Mouse (Mus musculus): Measurements from ENCODE around the gene Cyth2.
A peak's percentile ranks its signal among the peaks of the same experiment; 100 is the strongest.

Cyth2 gene

DNA sequence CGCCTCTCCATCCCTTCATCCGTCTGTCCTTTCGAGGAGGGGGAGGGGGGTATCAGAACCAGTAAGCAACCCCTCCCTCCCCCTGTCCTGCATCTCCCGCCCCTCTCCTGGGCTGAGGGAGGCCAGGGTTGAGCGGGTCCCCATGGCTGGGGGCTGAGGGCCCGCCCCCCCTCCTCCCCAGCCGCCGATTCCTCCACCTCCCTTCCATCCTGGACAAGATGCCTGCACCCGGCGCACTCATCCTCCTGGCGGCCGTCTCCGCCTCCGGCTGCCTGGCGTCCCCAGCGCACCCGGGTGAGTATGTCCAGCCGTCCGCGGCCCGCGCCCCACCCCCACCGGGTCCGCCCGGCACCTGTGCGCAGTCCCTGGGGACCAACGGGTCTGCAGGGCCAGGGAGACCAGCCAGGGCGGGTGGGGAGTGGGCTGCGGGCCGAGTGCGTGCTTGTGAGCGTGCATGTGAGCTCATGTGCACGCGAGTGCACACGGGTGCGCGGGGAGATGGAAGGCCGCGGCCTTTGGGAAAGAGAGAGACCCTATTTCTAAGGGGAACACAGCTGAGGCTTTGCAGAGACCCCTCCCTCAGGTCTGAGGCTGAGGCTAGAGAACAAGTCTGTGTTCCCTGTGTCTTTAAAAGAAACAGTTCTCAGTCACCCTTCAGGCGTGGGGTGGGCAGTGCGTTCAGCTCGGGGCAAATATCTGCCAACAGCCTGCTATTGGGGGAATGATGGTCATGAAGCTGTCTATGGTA lies 28.8 kb downstream of the Cyth2 start:
- no peak for DNase-seq (ENCODE audit: low spot score in 2 of 2)

DNA sequence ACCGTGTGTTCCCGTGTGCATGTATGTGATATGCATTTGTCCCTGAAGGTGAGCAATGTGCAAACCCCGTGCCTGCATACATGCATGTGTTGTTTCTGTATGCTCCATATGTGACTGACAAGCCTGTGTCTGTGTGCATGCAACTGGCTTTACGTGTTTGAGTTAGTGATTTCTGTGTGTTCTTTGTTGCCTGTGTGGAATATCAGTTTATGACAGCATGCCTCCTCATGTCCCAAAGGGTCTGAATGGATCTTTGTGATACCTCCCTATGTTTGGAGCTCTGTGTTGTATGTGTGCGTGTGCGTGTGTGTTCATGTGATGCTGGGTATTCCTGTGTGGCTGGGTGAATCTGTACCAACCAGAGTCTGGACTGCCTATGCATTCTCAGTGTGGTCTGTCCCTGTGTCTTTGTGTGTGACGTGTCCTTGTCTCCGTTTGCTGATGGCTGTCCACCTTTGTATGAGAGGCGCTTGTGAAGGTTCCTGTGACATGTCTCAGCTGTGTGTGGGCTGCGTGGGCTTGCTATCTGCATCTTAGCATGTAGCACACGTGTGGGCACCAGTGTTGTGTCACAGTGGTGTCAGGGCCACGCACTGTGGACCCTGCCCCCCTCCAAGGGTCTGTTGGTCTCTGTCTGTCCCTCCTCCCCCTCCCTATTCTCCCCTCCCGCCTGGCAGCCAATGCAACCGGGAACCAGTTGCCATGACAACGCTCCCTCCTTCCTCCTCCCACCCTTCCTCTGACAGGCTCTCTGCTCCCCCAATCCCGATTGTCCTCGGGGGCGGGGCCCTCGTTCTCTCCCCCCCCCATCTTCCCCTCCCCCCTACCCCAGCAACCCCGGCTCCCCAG lies 29.6 kb downstream of the Cyth2 start, which contains the start of gene Sult2b1:
Sult2b1 (minus strand) TSS at position 146 of the 849 bp plus-strand sequence.
- DNase-seq (ENCODE audit: low spot score in 2 of 2), result no peak

DNA sequence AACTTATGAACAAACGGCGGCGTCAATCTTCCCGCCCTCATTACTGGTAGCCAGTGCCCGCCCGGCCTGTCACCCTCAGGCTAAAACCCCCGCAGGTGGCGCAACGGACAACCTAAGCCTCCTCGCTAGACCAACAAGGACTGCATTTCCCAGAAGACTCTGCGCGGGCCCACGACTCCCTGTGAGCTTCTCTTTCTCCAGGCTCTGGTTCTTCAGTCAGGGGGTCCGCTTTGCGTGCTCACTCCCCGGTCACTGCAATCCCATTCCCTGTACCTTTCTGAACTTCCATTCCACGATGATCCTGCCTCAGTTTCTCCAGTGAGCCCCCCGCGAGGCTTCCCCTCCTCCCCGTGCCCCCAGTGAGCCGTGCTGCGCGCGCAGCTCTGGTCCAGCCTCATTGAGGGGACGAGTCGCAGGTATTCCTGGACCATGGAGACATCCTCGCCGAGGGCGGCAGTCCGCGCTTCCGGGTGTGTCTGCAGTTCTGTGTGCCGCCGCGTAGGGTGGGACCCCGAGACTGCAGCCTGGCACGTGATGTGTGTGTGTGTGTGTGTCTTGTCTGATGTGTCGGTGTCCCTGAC lies 30.8 kb downstream of the Cyth2 start, which contains the start of gene Lmtk3:
Lmtk3 (plus strand) TSS at position 228 of the 581 bp plus-strand sequence.
- peak; percentile 66 to 67 for DNase-seq (ENCODE audit: low spot score in 2 of 2)

DNA sequence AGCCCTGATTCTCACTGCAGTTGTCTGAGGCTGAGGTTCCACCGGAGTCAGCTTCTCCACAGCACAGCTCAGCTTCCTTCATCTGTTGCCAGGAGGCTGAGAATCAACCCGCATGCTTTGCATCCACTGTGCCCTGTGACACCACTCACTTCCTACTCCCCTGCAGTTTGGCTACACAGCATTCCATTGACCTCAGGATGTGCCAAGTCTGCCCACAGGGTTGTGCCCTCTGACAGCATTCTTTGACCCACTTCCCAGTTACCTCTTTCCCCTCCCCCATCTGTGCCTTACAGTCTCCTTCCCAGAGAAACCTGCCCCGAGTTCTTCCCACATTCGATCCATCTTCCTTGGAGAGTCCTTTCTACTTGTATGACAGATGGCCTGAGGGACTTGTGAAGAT lies 32.1 kb downstream of the Cyth2 start:
- DNase-seq (ENCODE audit: low spot score in 2 of 2), result no peak

DNA sequence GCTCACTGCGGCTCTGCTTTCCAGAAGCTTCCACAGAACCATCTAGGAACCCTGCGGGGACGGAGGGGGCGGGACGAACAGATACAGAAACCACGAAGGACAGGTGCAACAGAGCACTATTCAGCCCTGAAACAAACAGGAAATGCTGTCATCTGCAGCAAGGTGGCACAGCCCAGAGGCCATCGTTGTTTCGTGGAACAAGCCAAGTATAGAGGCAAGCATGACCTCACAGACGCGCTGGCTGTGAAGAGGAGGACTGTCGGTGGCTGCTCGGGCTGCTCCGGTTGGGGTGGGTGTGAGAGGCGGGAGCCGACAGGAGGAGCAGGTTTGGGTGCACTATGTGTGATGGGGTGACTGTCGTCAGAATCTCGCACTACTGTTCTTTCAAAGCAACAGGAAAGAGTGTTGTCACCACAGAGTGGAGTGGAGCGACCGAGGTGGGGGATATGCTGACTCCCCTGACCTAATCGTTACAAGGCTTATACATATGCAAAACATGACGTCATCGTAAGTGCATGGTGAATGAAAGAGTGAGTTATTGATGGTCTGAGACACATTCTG lies 35.2 kb downstream of the Cyth2 start:
- DNase-seq (ENCODE audit: low spot score in 2 of 2), result peak; percentile 90 to 94

DNA sequence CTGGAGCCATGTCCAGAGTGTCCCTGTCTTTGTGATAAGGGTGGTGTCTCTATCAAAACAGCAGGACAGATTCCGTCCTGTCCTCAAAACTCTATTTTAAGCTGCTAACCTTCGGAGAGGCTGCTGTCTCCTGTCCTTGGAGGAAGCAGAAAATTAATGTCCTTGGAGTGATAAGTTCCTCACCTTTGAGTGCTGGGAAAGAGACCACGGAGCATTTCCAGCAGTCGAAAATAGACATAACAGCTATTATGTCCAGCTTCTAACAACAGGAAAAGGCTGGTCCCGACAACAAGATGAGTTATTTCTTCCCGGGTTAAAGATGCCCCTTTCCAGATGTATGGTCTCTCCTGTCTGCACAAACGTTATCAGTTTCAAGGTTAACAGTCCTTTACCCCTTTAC lies 39.1 kb downstream of the Cyth2 start:
- DNase-seq (ENCODE audit: low spot score in 2 of 2), result no peak

DNA sequence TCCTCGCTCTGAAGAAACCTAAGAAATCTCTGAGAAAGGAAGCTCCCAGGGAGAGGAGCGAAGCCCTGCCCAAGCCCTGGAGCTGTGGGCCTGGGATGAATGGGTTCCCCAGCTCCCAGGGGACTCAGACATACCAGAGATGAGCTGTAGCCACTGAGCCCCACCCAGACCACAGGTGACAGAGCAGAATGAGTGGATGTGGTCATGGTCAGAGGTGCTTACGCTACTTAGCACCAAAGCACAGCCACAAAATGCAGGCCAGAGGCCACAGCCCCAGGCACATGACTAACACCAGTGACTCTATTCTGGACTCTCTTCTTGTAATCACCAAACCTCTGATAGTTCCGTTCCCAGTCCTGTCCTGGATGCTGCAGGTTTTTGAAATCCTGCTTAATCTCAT lies 43.3 kb downstream of the Cyth2 start:
- peak; percentile 76 to 91 for DNase-seq (ENCODE audit: low spot score in 2 of 2)

DNA sequence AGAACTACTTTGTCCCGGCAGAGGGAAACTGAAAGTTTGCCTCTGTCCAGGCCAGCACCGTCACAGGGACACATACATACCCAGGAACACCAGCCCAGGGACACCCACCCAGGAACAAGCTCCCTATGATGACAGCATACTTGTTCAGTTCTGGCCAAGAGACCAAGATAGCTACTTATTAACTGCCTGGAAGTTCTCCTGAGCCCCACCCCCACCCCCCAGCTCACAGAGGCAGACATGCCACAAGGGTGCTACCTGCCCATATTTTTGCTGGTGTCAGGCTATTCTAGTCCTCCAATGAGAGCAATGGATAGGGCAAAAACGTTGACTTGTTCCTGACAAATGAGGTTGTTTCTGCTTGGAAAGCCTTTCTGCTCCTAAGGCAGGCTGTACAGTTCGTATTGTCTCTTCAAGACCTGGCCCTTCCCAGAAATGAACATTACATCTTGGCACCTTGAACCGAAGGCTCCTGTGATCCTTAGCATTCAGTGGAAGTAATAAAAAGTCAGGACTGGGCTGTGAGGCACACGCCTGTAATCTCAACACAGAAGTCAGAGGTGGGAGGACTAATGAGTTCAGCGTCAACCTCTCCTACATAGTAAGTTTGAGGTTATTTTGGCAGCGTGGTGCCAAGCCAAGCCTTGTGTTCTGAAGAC lies 43.8 kb downstream of the Cyth2 start:
- no peak for DNase-seq (ENCODE audit: low spot score in 2 of 2)

DNA sequence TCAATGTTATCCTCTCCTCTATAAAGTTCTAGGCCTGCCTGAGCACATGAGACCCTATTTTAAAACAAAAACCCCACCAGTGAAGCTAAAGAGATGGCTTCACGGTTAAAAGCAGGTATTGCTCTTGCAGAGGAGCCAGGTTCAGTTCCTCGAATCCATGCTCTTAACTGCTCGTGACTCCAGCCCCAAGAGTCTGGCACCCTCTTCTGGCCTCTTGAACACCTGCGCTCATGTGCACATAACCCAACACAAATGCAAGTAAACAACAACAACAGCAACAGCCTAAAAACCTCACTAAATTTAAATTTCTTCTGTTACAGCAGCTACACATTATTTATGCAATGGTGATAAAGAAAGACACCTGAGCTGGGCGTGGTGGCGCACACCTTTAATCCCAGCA lies 46.9 kb downstream of the Cyth2 start:
- no peak for DNase-seq (ENCODE audit: low spot score in 2 of 2)

DNA sequence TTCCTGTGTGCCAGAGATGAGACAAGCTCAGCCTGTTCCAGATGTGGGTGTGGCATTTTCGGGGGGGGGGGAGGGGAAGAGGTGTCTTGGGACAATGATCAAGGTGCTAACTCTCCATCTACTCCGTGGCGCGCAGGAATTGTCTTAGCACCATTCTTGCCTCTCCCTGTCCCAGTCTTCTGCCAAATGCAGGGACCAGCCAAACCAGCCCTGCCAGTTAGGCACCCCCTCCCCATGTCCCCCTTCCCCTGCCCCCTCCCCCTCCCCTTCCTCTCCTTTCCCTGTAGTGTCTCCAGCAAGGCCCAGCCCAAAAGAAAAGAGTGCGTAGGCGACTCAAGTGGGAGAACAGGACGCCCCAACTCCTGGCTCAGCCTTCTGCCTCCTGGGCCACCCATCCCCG lies 47.6 kb downstream of the Cyth2 start:
- DNase-seq (ENCODE audit: low spot score in 2 of 2), result no peak

DNA sequence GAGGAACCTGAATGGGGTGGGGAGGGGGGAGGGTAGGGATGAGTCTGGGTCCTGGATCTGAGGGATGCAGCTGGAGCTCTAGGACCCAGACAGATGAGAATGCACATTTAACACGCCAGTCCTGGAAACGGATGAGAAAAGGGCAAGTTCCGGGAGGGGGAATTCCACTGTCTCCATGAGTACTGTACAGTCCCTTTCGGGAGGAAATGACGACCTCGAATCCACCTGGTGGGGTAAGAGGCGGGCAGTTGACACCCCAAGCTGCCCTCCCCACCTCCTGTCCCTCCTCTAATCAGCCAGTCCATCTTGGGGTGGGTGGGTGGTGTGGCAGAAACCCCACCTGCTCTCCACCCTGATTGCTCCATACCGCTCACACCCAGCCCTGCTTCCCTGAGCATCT lies 48.4 kb downstream of the Cyth2 start:
- no peak for DNase-seq (ENCODE audit: low spot score in 2 of 2)

DNA sequence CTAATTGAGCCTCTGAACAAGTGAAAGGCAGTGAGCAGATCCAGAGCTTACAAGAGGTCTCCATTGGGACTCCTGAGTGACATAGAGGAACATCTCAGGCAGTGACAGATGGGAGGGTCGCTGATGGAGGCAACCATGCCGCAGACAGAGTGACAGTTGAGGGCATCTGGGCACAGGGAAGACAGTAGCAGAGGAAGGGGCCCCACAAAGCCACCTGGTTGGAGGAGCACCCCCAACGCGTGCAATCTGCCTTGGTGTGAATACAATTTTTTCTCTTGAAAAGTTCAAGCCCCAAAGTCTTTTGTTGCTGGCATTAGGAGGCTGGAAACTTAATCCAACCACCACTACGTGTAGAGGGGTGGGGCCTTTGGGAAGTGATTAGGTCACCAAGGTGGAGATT lies 54.2 kb downstream of the Cyth2 start:
- DNase-seq (ENCODE audit: low spot score in 2 of 2), result no peak

DNA sequence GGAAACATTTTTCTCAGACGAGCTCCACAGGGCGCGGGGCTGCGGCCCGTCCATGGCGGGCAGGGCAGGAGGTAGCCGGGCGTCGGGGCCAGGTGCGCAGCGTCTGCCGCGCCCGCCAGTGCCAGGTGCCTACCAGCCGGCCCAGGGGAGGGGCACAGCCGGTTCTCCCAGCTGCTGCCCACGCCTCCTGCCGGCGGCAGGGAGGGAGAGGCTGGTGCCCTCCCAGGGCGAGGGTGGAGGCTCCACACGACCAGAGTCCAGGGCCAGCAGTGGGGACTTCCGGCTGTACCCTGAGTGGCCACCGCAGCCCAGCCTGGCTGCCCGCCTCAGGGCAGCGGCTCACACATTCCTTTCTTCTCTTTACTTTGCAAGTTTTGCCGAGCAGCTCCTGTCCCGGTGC lies 55.0 kb downstream of the Cyth2 start:
- peak; percentile 51 to 71 for DNase-seq (ENCODE audit: low spot score in 2 of 2)
